Mouse (Mus musculus) megakaryocyte-erythroid progenitor cell, adult 5-6 weeks (primary cell): ENCODE measurements at regions not wholly inside any gene's neighbourhood (a gene's known extent, or its start where the extent isn't known, plus 50 kb on each side); places are given as distances from the start of the nearest gene placed in this dataset.
A peak's percentile ranks its signal among the peaks of the same experiment; 100 is the strongest.

Source experiments
- ATAC-seq: replicated peaks from 2 replicates; pipeline ENCODE4 v1.8.0; 2016; ENCODE audit warnings: mild to moderate bottlenecking, inconsistent platforms; ENCODE audit not compliant: severe bottlenecking, poor library complexity, low FRiP score, low TSS enrichment

DNA sequence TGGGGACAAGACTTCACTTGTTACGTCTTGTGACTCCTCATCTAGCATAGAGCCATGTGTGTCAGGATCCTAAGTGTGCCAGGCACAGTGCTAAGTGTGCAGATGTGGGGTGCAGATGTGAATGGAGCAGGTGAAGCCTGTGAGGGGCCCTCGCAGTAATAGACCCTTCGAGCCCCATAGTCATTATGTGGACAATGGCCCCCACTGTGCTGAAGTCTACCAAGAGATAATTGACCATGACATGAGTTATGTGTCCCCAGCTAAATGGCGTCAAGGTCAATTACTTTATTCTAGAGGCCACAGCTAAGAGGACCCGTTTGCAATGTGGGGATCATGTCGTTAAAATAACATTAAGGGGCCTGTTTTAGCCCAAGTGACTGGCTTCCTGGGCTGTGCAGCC, 245.0 kb downstream of the Hlx start:
- no peak for ATAC-seq

DNA sequence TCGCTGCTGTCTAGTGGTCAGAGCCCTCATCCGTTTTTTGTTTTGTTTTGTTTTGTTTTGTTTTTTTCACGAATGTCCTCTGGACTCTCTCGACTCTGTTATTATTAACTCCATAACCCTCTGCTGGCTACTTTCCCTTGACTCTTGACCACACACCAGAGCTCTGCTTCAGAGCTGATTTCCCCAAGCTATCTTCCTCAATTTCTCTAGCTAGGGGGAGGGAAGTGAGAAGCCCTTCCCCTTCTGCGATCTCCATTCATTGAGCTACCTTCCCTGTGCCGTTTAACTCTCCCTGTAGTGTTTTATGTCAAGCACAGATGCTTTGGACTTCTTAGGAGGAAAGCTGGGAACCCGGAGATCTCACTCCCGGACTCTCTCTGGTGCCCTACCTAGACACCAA, 247.6 kb downstream of the Hlx start:
- ATAC-seq, result no peak

DNA sequence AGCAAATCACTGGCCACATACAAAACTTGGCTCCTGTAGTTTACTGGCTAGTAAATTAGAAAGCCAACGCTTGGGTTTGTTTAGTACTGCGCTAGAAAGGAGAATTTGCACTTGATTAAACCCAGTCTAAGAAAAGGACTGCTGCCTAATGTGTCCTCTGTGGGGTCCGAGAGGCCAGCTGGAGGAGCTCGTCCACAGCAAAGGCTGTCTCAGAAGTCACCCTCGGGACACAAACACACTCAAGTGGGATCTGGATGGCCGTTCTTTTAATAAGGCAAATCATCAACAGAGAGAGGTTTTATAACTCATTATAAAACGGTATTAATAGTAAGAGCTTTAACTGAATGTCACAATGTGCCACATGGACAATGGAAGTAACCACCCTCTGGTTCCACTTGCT, 249.0 kb downstream of the Hlx start:
- no peak for ATAC-seq

DNA sequence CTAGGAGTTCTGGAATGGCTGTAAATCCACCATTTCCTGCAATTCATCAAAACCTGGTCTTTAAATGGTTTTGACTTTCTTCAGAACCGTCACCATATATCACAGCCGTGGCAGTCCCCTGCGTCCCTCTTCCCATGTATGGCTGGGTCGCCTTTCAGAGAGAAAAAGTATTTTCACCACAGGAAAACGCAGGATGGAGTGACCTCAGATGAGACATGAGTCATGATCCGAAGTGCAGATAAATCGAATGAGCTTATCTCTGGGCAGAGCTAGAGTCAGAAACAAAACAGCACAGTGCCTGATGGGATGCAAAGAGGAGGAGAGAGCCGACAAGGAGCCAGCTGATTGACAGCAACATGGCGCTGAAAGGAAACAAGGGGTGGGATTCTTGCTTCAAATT, 250.4 kb downstream of the Hlx start:
- no peak for ATAC-seq

DNA sequence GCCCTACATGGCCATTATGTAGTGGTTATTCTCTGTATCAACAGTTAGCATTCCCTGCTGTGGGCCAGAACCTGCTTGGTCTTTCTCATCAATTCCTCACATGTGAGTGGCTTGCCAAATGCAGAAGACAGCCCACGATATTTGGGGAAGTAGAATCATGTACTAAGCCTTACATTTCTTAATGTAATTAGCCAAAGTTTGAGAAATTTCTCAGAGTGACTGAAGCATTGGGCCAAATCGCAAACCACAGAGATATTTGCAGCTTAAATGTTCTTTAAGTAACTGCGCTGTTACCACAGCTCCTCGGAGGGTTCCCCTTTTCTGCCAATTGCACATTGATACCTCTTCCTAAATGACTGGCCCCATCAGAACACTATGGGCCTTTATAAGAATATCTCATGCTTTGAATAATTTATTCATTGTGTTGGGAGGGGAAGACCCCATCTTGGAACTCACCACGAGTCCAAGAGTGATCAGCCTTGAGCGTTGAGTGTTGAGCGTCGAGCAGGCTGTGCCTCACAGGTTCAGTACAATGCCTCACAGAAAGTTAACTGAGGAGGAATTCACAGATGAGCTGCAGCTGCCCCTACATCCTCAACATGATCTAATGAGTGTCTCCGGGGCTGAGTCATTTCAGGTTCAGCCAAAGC, 251.7 kb downstream of the Hlx start:
- peak; percentile 45; the same call in 1 of the 2 replicates for ATAC-seq

DNA sequence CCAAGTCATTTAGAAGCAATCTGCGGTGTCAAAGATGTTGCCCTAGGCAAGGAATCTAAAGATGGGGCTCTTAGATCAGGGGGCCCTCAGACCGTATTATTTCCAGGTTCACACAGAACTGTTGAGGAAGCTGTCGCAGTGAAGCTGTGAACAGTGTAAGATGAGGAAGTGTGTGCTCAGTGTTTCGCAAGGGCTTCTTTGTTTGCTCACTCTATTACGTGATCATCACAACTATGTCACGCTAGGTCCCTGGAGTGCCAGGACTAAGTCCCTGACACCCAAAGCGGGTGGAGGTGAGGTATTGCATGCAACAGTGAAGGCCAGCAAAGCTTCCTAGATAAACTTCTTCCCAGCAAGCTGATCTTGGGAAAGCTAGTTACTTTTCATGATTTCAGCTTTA, 254.4 kb downstream of the Hlx start:
- no peak for ATAC-seq

DNA sequence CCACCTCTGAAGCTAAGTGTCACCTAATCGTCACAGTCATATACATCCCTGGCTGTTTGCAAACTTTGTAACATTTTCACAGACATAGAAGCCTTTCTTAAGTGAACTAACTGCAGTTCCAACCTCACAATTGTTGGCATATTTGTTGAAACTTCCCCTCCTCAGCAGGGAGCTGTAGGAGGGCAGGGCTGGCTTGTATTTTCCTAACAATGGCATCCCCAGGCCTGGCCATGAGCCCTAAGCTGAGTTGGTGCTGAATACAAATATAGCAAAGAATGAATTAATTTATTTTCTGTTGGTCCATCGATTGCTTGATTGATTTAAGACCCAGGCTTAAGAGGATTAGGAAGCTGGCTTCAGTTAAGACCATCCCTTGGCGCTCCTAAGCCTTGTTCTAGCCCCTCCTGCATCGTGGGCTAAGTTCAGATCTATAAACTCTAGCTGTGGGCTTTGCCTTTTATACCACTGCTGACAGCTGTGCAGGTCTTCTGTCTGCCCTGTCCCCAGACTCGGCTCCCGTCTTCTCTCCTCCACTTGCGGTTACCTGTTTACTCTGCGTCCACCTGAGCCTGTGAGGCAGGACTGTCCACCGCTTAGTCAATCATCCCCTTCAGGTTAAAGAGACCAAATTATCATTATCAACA, 269.8 kb downstream of the Hlx start:
- ATAC-seq, result no peak

DNA sequence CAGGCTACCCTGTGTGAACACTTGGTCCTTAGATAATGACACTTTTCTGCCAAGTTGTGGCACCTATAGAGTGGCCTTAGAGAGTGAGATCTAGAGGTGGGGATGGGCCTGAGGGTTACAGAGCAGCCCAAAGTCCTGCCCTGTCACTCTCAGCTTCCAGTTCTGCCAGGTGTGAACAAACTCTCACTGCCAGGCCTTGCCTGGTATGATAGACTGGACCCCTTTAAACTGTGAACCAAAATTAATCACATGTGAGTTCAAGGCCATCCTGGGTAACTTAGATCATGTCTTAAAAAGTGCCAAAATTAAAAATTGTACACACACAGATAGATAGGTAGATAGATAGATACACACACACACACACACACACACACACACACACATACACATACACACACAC, 271.0 kb downstream of the Hlx start:
- ATAC-seq, result no peak

DNA sequence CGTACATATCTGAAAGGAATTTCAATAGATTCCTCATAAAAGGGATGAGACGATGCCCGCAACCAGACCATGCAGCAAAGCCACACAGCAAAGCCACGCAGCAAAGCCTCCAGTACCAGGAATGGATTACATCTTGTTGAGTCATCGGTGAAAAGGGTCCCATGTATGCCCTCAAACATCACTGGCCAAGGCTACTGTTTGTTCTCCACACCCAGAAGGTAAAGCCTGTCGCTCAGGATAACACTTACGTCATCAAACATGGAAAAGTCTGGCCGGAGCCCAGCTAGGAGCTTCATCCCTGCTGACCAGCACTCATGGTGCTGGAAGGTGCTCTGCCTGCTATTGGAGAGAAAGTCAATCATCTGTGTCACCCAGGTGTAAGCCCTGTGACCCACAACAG, 275.7 kb downstream of the Hlx start:
- no peak for ATAC-seq

DNA sequence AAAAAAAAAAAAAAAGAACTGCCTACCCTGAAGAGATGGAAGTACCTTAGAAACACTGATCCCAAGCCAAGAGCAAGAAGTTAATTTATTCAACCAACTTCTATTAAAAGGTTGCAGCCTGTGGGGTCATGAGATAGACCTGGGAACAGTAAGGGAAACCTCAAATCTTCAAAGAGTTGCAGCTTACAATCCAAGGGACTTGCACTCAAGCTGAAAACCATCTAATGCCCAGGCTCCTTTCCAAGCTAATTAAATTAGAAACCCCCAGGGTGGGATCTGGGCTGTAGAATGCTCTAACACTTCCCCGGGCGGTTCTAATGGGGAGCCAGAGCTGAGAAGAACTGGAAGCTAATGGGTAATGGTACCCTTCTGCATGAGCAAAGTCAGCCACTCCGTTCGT, 278.0 kb downstream of the Hlx start:
- no peak for ATAC-seq

DNA sequence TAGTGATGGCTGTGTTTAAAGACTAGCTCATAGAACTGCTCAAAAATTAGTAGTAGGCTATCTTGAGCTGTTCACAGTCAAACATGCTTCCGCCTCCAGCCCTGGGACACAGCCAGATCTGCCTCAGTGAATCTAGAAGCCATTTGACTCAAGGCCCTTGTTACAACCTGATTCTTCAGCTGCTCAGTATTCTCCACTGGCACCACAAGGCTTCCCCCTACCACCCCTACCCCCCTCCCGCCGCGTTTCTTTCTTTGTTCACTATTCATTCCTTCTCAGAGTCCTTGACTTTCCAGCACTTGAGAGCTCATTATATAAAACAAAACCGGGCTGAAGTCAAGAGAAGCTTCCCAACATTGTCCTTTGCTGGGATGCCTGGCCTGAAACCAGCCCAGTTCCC, 278.7 kb downstream of the Hlx start:
- ATAC-seq, result no peak

DNA sequence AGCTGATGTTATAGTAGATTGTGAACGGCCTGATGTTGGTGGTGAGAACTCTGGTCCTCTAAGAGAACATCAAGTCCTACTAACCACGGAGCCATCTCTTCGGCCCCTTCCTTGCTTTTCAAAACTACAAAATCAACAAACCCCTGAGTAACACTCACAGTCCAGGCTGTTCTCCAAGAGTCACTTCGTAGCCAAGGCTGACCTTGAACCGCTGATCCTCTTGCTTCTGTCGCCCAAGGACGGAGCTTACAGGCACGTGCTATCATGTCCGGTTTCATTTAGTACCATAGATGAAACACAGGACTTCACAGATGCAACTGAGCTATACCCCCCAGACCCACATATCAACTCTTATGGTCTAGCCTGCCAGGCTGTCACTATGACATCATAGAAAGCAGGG, 279.4 kb downstream of the Hlx start:
- no peak for ATAC-seq

DNA sequence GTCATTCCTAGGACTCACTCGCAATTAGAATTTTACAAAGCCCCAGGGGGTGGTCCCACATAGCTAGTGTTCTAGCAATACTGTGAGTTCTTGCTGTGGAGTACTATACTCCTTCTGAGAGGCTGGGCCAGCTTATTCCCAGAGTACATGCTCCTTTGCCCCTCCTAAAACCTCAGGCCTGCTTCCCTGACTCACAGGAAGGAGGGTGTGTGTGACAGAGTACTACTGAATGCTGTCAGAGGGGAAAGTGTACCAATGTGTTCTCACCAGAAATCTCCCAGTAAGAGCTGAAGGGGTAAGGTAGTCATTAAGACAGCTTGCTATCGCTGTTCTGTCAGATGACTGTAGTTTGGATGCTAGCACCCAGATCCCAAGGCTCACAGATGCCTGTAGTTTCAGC, 280.7 kb downstream of the Hlx start:
- ATAC-seq, result no peak

DNA sequence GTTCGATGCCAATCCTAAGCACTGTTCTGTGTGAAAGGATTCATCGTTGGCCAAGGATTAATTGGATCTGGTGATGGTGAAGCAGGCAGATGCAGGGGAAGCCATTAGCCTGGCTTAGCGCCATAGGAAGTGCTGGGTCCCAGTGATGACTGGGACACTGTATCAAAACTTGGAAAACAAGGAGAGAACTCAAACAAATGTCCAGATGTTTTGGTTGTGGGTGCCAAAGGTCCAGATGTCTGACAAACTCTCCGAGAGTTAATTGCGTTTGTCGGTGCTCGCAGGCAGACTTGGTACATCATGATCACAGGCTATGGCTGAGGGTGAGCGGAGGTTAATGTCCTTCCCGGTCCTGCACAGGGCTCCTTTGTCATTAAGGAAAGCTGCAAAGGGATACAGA, 283.4 kb downstream of the Hlx start:
- ATAC-seq, result no peak

DNA sequence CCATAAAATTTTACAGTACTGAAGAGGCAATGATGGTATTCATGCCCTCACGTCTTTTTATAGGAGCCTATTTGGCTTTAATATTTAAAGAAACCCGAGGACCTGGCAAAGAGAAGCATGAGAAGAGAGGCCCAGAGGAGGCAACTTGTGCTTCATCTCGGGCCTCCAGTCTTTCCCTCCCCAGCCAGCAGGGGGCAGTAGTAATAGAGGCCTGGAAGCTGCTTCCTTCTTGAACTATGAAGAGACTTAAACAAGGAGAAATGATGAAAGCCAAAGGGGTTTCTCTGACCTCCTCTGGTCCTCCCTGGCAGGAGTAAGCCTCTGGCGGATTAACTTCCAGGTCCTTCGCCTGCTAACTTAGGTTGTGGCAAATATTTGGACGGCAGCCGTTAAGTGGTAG, 284.5 kb downstream of the Hlx start:
- peak; percentile 88 for ATAC-seq

DNA sequence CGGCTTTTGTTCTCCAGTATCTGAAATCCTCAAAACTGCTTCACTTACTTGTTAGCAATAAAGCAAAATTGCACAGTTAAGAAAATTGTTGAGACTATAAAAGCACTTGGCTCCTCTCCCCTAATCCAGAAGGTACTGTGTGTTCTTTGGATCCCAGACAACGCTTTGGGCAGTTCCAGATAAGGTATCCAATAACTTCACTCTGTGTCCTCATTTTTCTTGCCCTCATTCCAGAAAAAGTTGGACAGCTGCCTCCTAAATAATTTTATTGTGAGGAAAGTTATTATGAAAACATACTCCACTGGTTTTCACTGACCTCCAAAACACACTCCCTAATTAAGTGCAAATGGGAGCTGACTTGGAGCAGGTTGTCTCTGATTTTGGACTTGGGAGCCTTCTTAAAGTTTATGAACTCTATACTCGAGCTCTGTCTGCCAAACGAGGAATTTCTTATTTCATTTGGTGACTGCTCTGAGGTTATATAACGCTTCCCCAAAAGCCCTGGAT, 285.2 kb downstream of the Hlx start:
- no peak for ATAC-seq

DNA sequence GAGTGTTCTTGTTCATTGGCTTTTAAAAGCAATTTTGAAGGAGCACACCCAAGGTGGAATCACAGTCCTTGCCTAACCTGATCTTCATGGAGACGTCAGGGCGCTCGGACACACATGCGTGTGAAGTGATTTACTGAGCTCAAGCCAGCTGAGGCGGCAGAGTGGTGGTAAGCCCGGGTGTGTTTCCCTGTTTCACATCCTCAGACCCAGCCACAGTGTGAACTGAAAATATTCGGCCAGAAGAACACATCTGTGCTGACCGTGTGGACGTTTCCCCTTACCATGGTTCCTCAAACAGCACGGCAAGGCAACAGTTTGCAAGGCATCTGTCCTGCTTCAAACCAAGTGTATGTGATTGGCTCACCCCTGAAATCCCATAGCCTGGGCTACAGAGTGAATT, 288.2 kb downstream of the Hlx start:
- ATAC-seq, result no peak

DNA sequence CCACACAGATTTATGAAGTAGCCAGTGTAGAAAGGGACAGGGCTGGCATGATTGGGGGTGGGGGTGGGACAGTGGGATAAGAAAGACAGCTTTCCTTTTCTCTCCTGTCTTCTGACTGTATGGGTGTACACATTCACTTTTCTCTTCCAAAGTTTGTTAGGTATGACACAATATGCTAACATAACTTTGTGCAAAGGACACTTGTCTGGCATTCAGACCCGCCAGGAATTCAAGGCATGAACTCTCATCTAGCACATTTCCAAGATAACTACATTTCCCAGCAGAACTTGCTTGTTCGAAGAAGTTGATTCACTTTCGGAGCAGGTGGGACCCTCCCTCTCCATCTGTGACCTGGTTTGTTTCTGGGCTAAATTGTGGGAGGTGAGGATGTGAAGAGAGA, 289.7 kb downstream of the Hlx start:
- no peak for ATAC-seq

DNA sequence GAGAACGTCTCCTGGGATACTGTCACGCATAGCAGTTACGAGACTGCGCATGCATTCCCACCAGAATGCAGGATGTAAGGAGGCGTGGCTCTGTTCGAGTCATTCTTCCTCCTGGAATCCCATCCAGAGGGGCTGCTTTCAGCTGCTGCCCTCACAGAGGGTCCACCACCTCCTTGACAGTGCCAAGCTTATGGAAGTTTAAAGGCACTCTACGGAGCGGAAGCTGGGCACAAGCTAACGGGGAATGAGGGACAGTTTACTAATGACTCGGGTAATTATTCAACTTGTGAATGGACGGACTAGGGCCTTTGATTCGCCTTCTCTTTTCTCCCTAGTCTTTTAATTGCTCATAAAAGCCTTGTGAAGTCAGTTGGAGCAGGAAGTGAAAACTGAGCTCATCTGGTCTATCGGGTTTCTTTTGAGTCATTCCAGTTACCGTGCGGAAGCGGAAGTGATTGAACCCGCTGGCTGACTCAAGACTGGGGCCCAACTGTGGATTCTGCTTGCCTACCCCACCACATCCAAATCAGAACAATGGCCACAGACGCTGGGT, 291.3 kb downstream of the Hlx start:
- no peak for ATAC-seq

DNA sequence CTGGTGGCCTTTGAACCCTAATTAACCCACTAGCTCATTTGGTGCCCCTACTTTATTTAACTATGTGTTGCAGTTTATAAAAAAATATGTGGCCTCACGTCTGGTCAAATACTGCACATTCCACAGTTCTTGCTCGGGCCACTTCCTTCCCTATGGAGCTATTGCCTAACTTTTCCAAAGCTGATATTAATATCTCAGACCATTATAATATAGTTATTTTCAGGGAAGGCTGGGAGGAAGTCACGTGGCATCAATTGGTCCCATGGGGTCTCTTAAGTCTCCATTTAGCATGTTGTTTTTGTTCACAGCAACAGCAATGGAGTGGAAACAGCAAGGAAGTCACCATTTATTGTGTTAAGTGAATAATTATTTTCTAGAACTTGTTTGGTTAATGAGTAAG, 292.9 kb downstream of the Hlx start:
- no peak for ATAC-seq

DNA sequence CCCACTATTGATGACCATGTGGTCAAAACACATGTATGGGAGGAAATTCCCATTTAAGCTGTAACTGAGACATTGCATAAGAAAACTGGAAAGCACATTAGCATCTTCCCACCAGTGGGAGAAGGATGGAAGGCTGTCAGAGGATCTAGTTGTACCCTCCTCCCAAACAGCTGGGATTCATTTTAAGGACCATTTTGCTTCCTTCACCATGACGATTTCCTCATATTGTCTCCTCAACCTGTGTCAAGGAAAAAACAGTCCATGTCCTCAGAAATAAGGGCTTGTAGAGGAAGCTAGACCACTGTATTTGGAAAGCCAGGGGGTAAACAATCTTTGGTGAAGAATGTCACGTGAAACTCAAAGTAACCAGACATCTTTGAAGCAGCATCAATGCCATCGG, 296.0 kb downstream of the Hlx start:
- no peak for ATAC-seq
